ENCODE assay signal across 19 mouse cellular contexts in genomic region chr15:75116525-75116924, GRCm38 (mm10). TPM values are rescaled to one million over a fixed set of nuclear protein-coding genes. Genes with fewer than 3 reads are reported as not detected.
DNase-seq lines count a peak whose midpoint lies in the region; ATAC-seq and TF ChIP-seq lines count a peak whose summit lies in the region.
"Had no signal": no experiment of that assay in that cellular context is flagged by ENCODE, and none has a peak within 500 bp of the region (broad histone marks: within the 10 kb centered on the region; RNA-seq: fewer than 3 reads in every experiment).

No protein-coding gene starts in this region.

- no peaks in the 10 kb centered on the region for H3K79me2 ChIP-seq in CH12.LX (replicated peaks; ENCODE audit: control insufficient read depth, extremely low read depth, insufficient read depth, poor library complexity, severe bottlenecking)

- no peak for TF ChIP-seq EP300 in CH12.LX (IDR thresholded peaks at IDR 0.05; ENCODE audit: low read length)

- no peak overlapping the region for H3K9ac ChIP-seq in CH12.LX (ENCODE audit: insufficient read depth, low read depth)

- no peaks in the 10 kb centered on the region for H3K36me3 ChIP-seq in CH12.LX (replicated peaks in 1 of 2; ENCODE audit: control insufficient read depth in 1 of 2, insufficient read depth in 1 of 2, low read length in 1 of 2)
- no peaks in the 10 kb centered on the region for H3K36me3 ChIP-seq in thymus, adult 2 months (ENCODE audit: control insufficient read depth, insufficient read depth, low read length)
- H3K36me3 ChIP-seq: embryonic facial prominence, embryonic 10.5 days; G1E; hindbrain, embryonic 10.5 days had no signal

- no peak for TF ChIP-seq RAD21 in CH12.LX (IDR thresholded peaks at IDR 0.05; ENCODE audit: low read depth, low read length)

- no peak overlapping the region for H3K4me2 ChIP-seq in CH12.LX (ENCODE audit: insufficient read depth, low read depth, poor library complexity, severe bottlenecking)
- H3K4me2 ChIP-seq: heart, embryonic 11.5 days; liver, embryonic 11.5 days had no signal

- no peak overlapping the region for H3K4me3 ChIP-seq in CH12.LX (replicated peaks in 1 of 3; ENCODE audit: low read depth in 2 of 3, low read length in 2 of 3, poor library complexity in 1 of 3)
- H3K4me3 ChIP-seq in thymus, adult 2 months (ENCODE audit: control insufficient read depth, insufficient read depth, low read length), result no peak overlapping the region
- H3K4me3 ChIP-seq: embryonic facial prominence, embryonic 10.5 days; hindbrain, embryonic 10.5 days; left cerebral cortex, adult 2 months had no signal

- TF ChIP-seq POLR2A in CH12.LX (IDR thresholded peaks at IDR 0.05; ENCODE audit: low read depth, low read length), result no peak
- no peak for TF ChIP-seq POLR2A in thymus, adult 2 months (IDR thresholded peaks at IDR 0.05; ENCODE audit: control insufficient read depth, extremely low read depth, insufficient read depth, low read length, poor library complexity)

- no peak for TF ChIP-seq CTCF in CH12.LX (conservative IDR thresholded peaks at IDR 0.05 in 1 of 2, IDR thresholded peaks at IDR 0.05 in 1 of 2; ENCODE audit: low read depth in 2 of 2, low read length in 2 of 2)
- TF ChIP-seq CTCF in thymus, adult 2 months (IDR thresholded peaks at IDR 0.05; ENCODE audit: borderline replicate concordance, control insufficient read depth, extremely low read depth, insufficient read depth, low read length, poor library complexity), result no peak

- 5% methylated on average over 2 of the region's 2 CpGs for WGBS in thymus, adult 2 months

- in situ Hi-C loops in CH12.LX (cut with MboI; ENCODE audit: low pct_ligation_motif_present, low pct_unique_long_range_greater_than_20kb, low sequenced_read_pairs), result no loop called here

- no peak overlapping the region for H3K27ac ChIP-seq in CH12.LX (ENCODE audit: insufficient read depth, low read depth)
- H3K27ac ChIP-seq in thymus, adult 2 months (ENCODE audit: control insufficient read depth, insufficient read depth, low read length), result peak overlapping the region; percentile 93; the same call in 1 of the 2 replicates
- H3K27ac ChIP-seq: embryonic facial prominence, embryonic 10.5 days; hindbrain, embryonic 10.5 days; left cerebral cortex, adult 2 months had no signal

- intact Hi-C loops in heart, postnatal 36 days (cut with DNase I), result no loop called here

- dilution Hi-C loops in CH12.LX (cut with MboI; ENCODE audit: extremely low pct_ligation_motif_present, extremely low pct_unique_long_range_greater_than_20kb, low sequenced_read_pairs), result no loop called here

- ATAC-seq in monocyte, adult 5-6 weeks (replicated peaks; ENCODE audit: insufficient number of reproducible peaks, low FRiP score, low TSS enrichment, poor library complexity, severe bottlenecking), result peak; percentile 33; the same call in 1 of the 2 replicates

- H3K9me3 ChIP-seq in CH12.LX (replicated peaks; ENCODE audit: low read length), result no peaks in the 10 kb centered on the region
- H3K9me3 ChIP-seq: embryonic facial prominence, embryonic 10.5 days; hindbrain, embryonic 10.5 days had no signal

- no peaks in the 10 kb centered on the region for H3K27me3 ChIP-seq in CH12.LX (replicated peaks)
- no peaks in the 10 kb centered on the region for H3K27me3 ChIP-seq in thymus, adult 2 months (ENCODE audit: control insufficient read depth, insufficient read depth, low read length)

- H3K4me1 ChIP-seq in CH12.LX (ENCODE audit: control insufficient read depth in 1 of 2, insufficient read depth in 2 of 2), result peaks cover 0 to 24% of the 10 kb centered on the region in 2 experiments; a peak in 2 of 4 replicates
- peaks cover 34% of the 10 kb centered on the region for H3K4me1 ChIP-seq in thymus, adult 2 months (replicated peaks; ENCODE audit: control insufficient read depth, insufficient read depth, low read length)
- H3K4me1 ChIP-seq: embryonic facial prominence, embryonic 10.5 days; hindbrain, embryonic 10.5 days had no signal

- peak; percentile 45 to 54 for DNase-seq in B cell, adult 2 months
- DNase-seq in CH12.LX (ENCODE audit: extremely low read depth), result peak; percentile 5
- DNase-seq in thymus, adult 2 months, result peak; percentile 78
- DNase-seq in urinary bladder, postnatal 4 days (ENCODE audit: low spot score in 2 of 2), result no peak
- no peak for DNase-seq in cerebellum, adult 18-20 months
- DNase-seq in heart, postnatal 36 days, result no peak
- DNase-seq: cerebellum, adult 8-10 months; kidney, adult 2 months; lung, postnatal 10 days; right cerebral cortex, postnatal 4 days had no signal

TF ChIP-seq in CH12.LX, 34 proteins besides CTCF, POLR2A, EP300 and RAD21:
- no peak for TF ChIP-seq USF1 (IDR thresholded peaks at IDR 0.05; ENCODE audit: low read depth, low read length)
- TF ChIP-seq POLR2AphosphoS2 (IDR thresholded peaks at IDR 0.05; ENCODE audit: low read depth, low read length), result no peak
- no peak for TF ChIP-seq PAX5 (IDR thresholded peaks at IDR 0.05; ENCODE audit: low read length)
- TF ChIP-seq RCOR1 (conservative IDR thresholded peaks at IDR 0.05; ENCODE audit: low read depth, low read length), result no peak
- no peak for TF ChIP-seq JUND (conservative IDR thresholded peaks at IDR 0.05; ENCODE audit: low read depth, low read length)
- TF ChIP-seq MAFK (IDR thresholded peaks at IDR 0.05; ENCODE audit: insufficient replicate concordance, low read length), result no peak
- no peak for TF ChIP-seq ZMIZ1 (IDR thresholded peaks at IDR 0.05; ENCODE audit: low read depth, low read length)
- no peak for TF ChIP-seq MEF2A (IDR thresholded peaks at IDR 0.05; ENCODE audit: borderline replicate concordance, low read depth, low read length)
- TF ChIP-seq IRF4 (IDR thresholded peaks at IDR 0.05; ENCODE audit: low read depth, low read length), result no peak
- no peak for TF ChIP-seq ETS1 (conservative IDR thresholded peaks at IDR 0.05; ENCODE audit: low read depth, low read length)
- no peak for TF ChIP-seq MXI1 (IDR thresholded peaks at IDR 0.05; ENCODE audit: low read depth, low read length)
- no peak for TF ChIP-seq MAZ (IDR thresholded peaks at IDR 0.05; ENCODE audit: low read depth, low read length)
- no peak for TF ChIP-seq USF2 (conservative IDR thresholded peaks at IDR 0.05; ENCODE audit: low read depth, low read length)
- no peak for TF ChIP-seq SIN3A (IDR thresholded peaks at IDR 0.05; ENCODE audit: low read length)
- TF ChIP-seq MAX (IDR thresholded peaks at IDR 0.05; ENCODE audit: low read length), result no peak
- no peak for TF ChIP-seq HCFC1 (IDR thresholded peaks at IDR 0.05; ENCODE audit: low read depth, low read length)
- no peak for TF ChIP-seq GABPA (IDR thresholded peaks at IDR 0.05; ENCODE audit: insufficient replicate concordance, low read depth, low read length)

RNA-seq across cellular contexts. Expression of gene Ly6c2, which starts 4.8 kb away (rescaled TPM):
- 0.42 and 0.67 TPM in 2 replicates for total RNA-seq in CH12.LX (2012; rRNA removed)
- total RNA-seq in CH12.LX (2014; rRNA removed), result 0.72 and 1.0 TPM in 2 replicates
- polyA plus RNA-seq in CH12.LX (2012; ENCODE audit: insufficient read length, low read depth), result 0.87 and 1.2 TPM in 2 replicates
- 64.9 to 239 TPM (median 82.4 TPM) in 3 replicates for total RNA-seq in monocyte, adult 5-6 weeks (2017)
- polyA plus RNA-seq in thymus, adult 2 months (2012; rRNA removed), result 99.7 and 179 TPM in 2 replicates
- total RNA-seq in heart, postnatal 36 days (2021), result 10 to 100 TPM in 1 of 2 experiments, 1 to 10 TPM in 1; 4.9 to 15.7 TPM
- polyA plus RNA-seq: embryonic facial prominence, embryonic 10.5 days; G1E; heart, embryonic 11.5 days; hindbrain, embryonic 10.5 days had no signal

RNA-seq across cellular contexts. Expression of gene Ly6g, which starts 38.5 kb away (rescaled TPM):
- 0.17 TPM in 1 of 2 replicates, not detected in the other for total RNA-seq in CH12.LX (2012; rRNA removed)
- not detected in 2 replicates for total RNA-seq in CH12.LX (2014; rRNA removed)
- not detected in 2 replicates for polyA plus RNA-seq in CH12.LX (2012; ENCODE audit: insufficient read length, low read depth)
- total RNA-seq in monocyte, adult 5-6 weeks (2017), result not detected in 3 replicates
- polyA plus RNA-seq in thymus, adult 2 months (2012; rRNA removed), result 1.7 and 2.5 TPM in 2 replicates
- not detected for total RNA-seq in heart, postnatal 36 days (2021)
- total RNA-seq: G1E; layer of hippocampus, adult 18-20 months; left cerebral cortex, adult 2 months had no signal
- polyA plus RNA-seq: embryonic facial prominence, embryonic 10.5 days; G1E; heart, embryonic 11.5 days; hindbrain, embryonic 10.5 days; liver, embryonic 11.5 days; testis, adult 2 months had no signal

Comparison
In these comparisons a context has a peak if more than half of its experiments do, and no peak if none do; other contexts are left out.
1. DNase-seq: peak in B cell, adult 2 months (2 of 2), CH12.LX (single experiment) and thymus, adult 2 months (single experiment); none in urinary bladder, postnatal 4 days (0 of 2), cerebellum, adult 18-20 months (0 of 2) and heart, postnatal 36 days (0 of 2).